Mouse (Mus musculus) kidney, postnatal 4 days (tissue): ENCODE measurements around the gene Esrrg.

ENCODE experiments used
- DNase-seq, 2 experiments: peaks; one replicate each; pipeline ENCODE4 v3.0.0; 2021; ENCODE audit warnings: mixed read lengths in 2 of 2

The Esrrg gene

GRCm38 (mm10) chr1:187920156-187920777, 311.7 kb downstream of the Esrrg start:
- DNase-seq: no peak

- no peak for DNase-seq
Measured at GRCm38 (mm10) chr1:187931146-187931545, 322.6 kb downstream of the Esrrg start.

- DNase-seq: no peak
Measured at GRCm38 (mm10) chr1:187938652-187939051, 330.1 kb downstream of the Esrrg start.

- peak; percentile 25 to 42 for DNase-seq
Measured at GRCm38 (mm10) chr1:187939078-187939477, 330.5 kb downstream of the Esrrg start.

- no peak for DNase-seq
Measured at GRCm38 (mm10) chr1:187951506-187951905, 342.9 kb downstream of the Esrrg start.

GRCm38 (mm10) chr1:187956702-187957101, 348.1 kb downstream of the Esrrg start:
- DNase-seq: no peak

GRCm38 (mm10) chr1:187959192-187959591, 350.6 kb downstream of the Esrrg start:
- DNase-seq: no peak

- DNase-seq: no peak
Measured at GRCm38 (mm10) chr1:187961452-187961851, 352.9 kb downstream of the Esrrg start.

- no peak for DNase-seq
Measured at GRCm38 (mm10) chr1:187964829-187965760, 356.5 kb downstream of the Esrrg start.

- no peak for DNase-seq
Measured at GRCm38 (mm10) chr1:187965921-187966320, 357.3 kb downstream of the Esrrg start.

GRCm38 (mm10) chr1:187968379-187968778, 359.8 kb downstream of the Esrrg start:
- DNase-seq: no peak

- DNase-seq: no peak
Measured at GRCm38 (mm10) chr1:187969491-187969890, 360.9 kb downstream of the Esrrg start.

- peak; percentile 67 to 76 for DNase-seq
Measured at GRCm38 (mm10) chr1:187974396-187974795, 365.8 kb downstream of the Esrrg start.

- no peak for DNase-seq
Measured at GRCm38 (mm10) chr1:187975465-187976352, 367.1 kb downstream of the Esrrg start.

GRCm38 (mm10) chr1:187976353-187976730, 367.8 kb downstream of the Esrrg start:
- no peak for DNase-seq

- DNase-seq: no peak
Measured at GRCm38 (mm10) chr1:187981028-187981427, 372.4 kb downstream of the Esrrg start.

GRCm38 (mm10) chr1:187983177-187983576, 374.6 kb downstream of the Esrrg start:
- DNase-seq: no peak

- peak; percentile 44 to 45 for DNase-seq
Measured at GRCm38 (mm10) chr1:187990161-187990560, 381.6 kb downstream of the Esrrg start.

GRCm38 (mm10) chr1:187997584-187998338, 389.2 kb downstream of the Esrrg start:
- peak; percentile 78 to 85 for DNase-seq

- DNase-seq: no peak
Measured at GRCm38 (mm10) chr1:187999121-187999520, 390.5 kb downstream of the Esrrg start.

- DNase-seq: no peak
Measured at GRCm38 (mm10) chr1:188000189-188000588, 391.6 kb downstream of the Esrrg start.

GRCm38 (mm10) chr1:188006820-188007491, 398.4 kb downstream of the Esrrg start:
- no peak for DNase-seq
